Mouse (Mus musculus): ENCODE measurements around the gene Phf12.

GRCm38 (mm10) chr11:78029240-78029639 lies 46.7 kb downstream of the Phf12 start:
- TF ChIP-seq EP300 (IDR thresholded peaks at IDR 0.05; ENCODE audit: low read depth) (no peak), CTCF (IDR thresholded peaks at IDR 0.05; ENCODE audit: low read depth) (no peak)

All from liver, embryonic 14.5 days (tissue).